Comparison of ENCODE assay signal across 8 mouse cellular contexts in the genomic region with DNA sequence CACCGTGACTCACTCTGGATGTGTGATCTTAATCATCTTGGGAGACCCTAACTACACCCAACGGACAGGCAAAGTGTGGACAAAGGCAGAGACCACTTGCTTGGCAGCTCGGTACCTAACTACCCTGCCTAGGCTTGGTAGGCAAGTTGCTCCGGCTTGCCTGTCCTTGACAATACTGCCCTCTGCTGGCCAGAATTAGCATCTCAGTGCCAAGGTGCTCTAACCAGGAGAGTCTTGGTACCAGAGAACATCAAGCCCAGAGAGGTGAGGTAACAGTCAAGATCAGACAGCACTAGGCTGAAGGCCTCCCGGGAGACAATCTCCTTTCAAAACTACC. TPM values are rescaled to one million over a fixed set of nuclear protein-coding genes. Genes with fewer than 3 reads are reported as not detected.
A peak's percentile ranks its signal among the peaks of the same experiment; 100 is the strongest.
DNase-seq lines count a peak whose midpoint lies in the region; ATAC-seq and TF ChIP-seq lines count a peak whose summit lies in the region.

No protein-coding gene starts in this region.

- no peaks in the 10 kb centered on the region for H3K36me3 ChIP-seq in ES-E14 (ENCODE audit: control insufficient read depth, insufficient read depth, low read length, poor library complexity, severe bottlenecking)

- TF ChIP-seq CTCF in brain, embryonic 14.5 days (IDR thresholded peaks at IDR 0.05; ENCODE audit: borderline replicate concordance, extremely low read depth, insufficient read depth, insufficient read length) = peak; percentile 95

- TF ChIP-seq POLR2A in brain, embryonic 14.5 days (IDR thresholded peaks at IDR 0.05; ENCODE audit: borderline replicate concordance, extremely low read depth, insufficient read depth, insufficient read length, poor library complexity, severe bottlenecking) = no peak

- H3K9ac ChIP-seq in ES-E14 (ENCODE audit: insufficient read depth, low read depth, low read length, poor library complexity, severe bottlenecking) = no peak overlapping the region

- H3K4me1 ChIP-seq in ES-E14 (ENCODE audit: control insufficient read depth in 2 of 2, insufficient read depth in 2 of 2, low read length in 2 of 2, poor library complexity in 1 of 2) = no peaks in the 10 kb centered on the region

- H3K27ac ChIP-seq in ES-E14 (ENCODE audit: insufficient read depth, low read depth, low read length, poor library complexity, severe bottlenecking) = no peak overlapping the region

- ATAC-seq in erythroid progenitor cell, adult 5-6 weeks (replicated peaks; ENCODE audit: low FRiP score, poor library complexity, severe bottlenecking) = peak; percentile 63; the same call in 1 of the 2 replicates
- peak; percentile 65 to 75; a peak in 3 of 4 replicates for ATAC-seq in hematopoietic stem cell, adult 5-6 weeks (replicated peaks in 1 of 2; ENCODE audit: insufficient read depth in 1 of 2, low FRiP score in 2 of 2, low TSS enrichment in 1 of 2, low read depth in 1 of 2, poor library complexity in 2 of 2, severe bottlenecking in 2 of 2)

- in situ Hi-C loops in ES-E14 (cut with MboI; ENCODE audit: low sequenced_read_pairs in 2 of 2, unreplicated experiment in 2 of 2) = no loop called here

- H3K4me3 ChIP-seq in ES-E14 (ENCODE audit: insufficient read depth in 1 of 2, low read depth in 1 of 2, low read length in 2 of 2, poor library complexity in 1 of 2, severe bottlenecking in 1 of 2) = no peak overlapping the region

- no peaks in the 10 kb centered on the region for H3K9me3 ChIP-seq in ES-E14 (ENCODE audit: control insufficient read depth, insufficient read depth, low read depth, low read length)

- DNase-seq in ES-E14 (ENCODE audit: low read depth, low spot score) = peak; percentile 73
- peak; percentile 89 for DNase-seq in brain, embryonic 14.5 days (ENCODE audit: low read depth)
- peak; percentile 88 for DNase-seq in layer of hippocampus, postnatal 10 days (ENCODE audit: low spot score in 2 of 2)
- DNase-seq in lung, postnatal 25 days (ENCODE audit: low spot score) = peak; percentile 63
- DNase-seq in right cerebral cortex, adult 2 months (ENCODE audit: low spot score in 2 of 2) = peak; percentile 87 to 93
- peak; percentile 34 for DNase-seq in urinary bladder, postnatal 10 days (ENCODE audit: low spot score)

TF ChIP-seq in ES-E14, 5 proteins besides CTCF, POLR2A, EP300 and RAD21:
- TF ChIP-seq ZC3H11A (IDR thresholded peaks at IDR 0.05; ENCODE audit: borderline replicate concordance, low read depth, low read length) (peak; percentile 60; the same call in 1 of the 2 replicates), ZNF384 (IDR thresholded peaks at IDR 0.05; ENCODE audit: low read depth, low read length) (no peak), MAFK (IDR thresholded peaks at IDR 0.05; ENCODE audit: insufficient read depth, low read depth, low read length) (no peak), CHD2 (IDR thresholded peaks at IDR 0.05; ENCODE audit: low read depth, low read length) (no peak)

RNA-seq across cellular contexts. Expression of a gene that starts 19.9 kb away (rescaled TPM):
- 0.89 and 1.7 TPM in 2 replicates for total RNA-seq in ES-E14 (2012; rRNA removed)
- polyA plus RNA-seq in brain, embryonic 14.5 days (2012; rRNA removed) = 17.2 and 17.3 TPM in 2 replicates
- total RNA-seq in erythroid progenitor cell, adult 5-6 weeks (2015; ENCODE audit: low replicate concordance) = not detected in 2 replicates
- total RNA-seq in erythroid progenitor cell, adult 5-6 weeks (2017; ENCODE audit: low replicate concordance) = not detected in 2 replicates
- 0.44 and 0.89 TPM in 2 replicates for total RNA-seq in hematopoietic stem cell, adult 5-6 weeks (2017)
- total RNA-seq in layer of hippocampus, postnatal 10 days (2021) = 10 to 100 TPM; 21.6 to 25.5 TPM

RNA-seq across cellular contexts. Expression of a gene that starts 45.6 kb away (rescaled TPM):
- total RNA-seq in ES-E14 (2012; rRNA removed) = 0.09 and 0.37 TPM in 2 replicates
- 10.2 and 25.0 TPM in 2 replicates for polyA plus RNA-seq in brain, embryonic 14.5 days (2012; rRNA removed)
- total RNA-seq in erythroid progenitor cell, adult 5-6 weeks (2015; ENCODE audit: low replicate concordance) = not detected in 2 replicates
- total RNA-seq in erythroid progenitor cell, adult 5-6 weeks (2017; ENCODE audit: low replicate concordance) = 0.38 and 1.2 TPM in 2 replicates
- total RNA-seq in hematopoietic stem cell, adult 5-6 weeks (2017) = 0.13 and 0.25 TPM in 2 replicates
- total RNA-seq in layer of hippocampus, postnatal 10 days (2021) = 100 to 1,000 TPM; 184 to 203 TPM

RNA-seq across cellular contexts. Expression of a gene that starts 54.4 kb away (rescaled TPM):
- total RNA-seq in ES-E14 (2012; rRNA removed) = 4.9 and 9.5 TPM in 2 replicates
- polyA plus RNA-seq in brain, embryonic 14.5 days (2012; rRNA removed) = 1.5 and 2.1 TPM in 2 replicates
- total RNA-seq in erythroid progenitor cell, adult 5-6 weeks (2015; ENCODE audit: low replicate concordance) = 1.4 TPM in 1 of 2 replicates, not detected in the other
- 0.90 TPM in 1 of 2 replicates, not detected in the other for total RNA-seq in erythroid progenitor cell, adult 5-6 weeks (2017; ENCODE audit: low replicate concordance)
- total RNA-seq in hematopoietic stem cell, adult 5-6 weeks (2017) = 12.7 and 17.6 TPM in 2 replicates
- 1 to 10 TPM in 1 of 2 experiments, under 1 TPM in 1; 0.60 to 1.0 TPM for total RNA-seq in layer of hippocampus, postnatal 10 days (2021)

Comparison
In these comparisons a context has a peak if more than half of its experiments do, and no peak if none do; other contexts are left out.
1. DNase-seq: peak in every context shown above with its lines; median percentile 90 in right cerebral cortex, adult 2 months; 89 in brain, embryonic 14.5 days; 88 in layer of hippocampus, postnatal 10 days; 73 in ES-E14; 63 in lung, postnatal 25 days; 34 in urinary bladder, postnatal 10 days.
2. RNA of a gene that starts 45.6 kb away (total RNA-seq): 184 to 203 TPM in layer of hippocampus, postnatal 10 days; 0.38 to 1.2 TPM in erythroid progenitor cell, adult 5-6 weeks, 0.13 to 0.25 TPM in hematopoietic stem cell, adult 5-6 weeks and 0.09 to 0.37 TPM in ES-E14; every median in the first group is over 10 times any median in the second.